Mouse (Mus musculus) layer of hippocampus, adult 8-10 months (tissue): ENCODE results near the gene Nceh1. TPM values are rescaled to one million over a fixed set of nuclear protein-coding genes. Genes with fewer than 3 reads are reported as not detected.

Source experiments
- DNase-seq, 2 experiments: peaks; one replicate each; pipeline ENCODE4 v3.0.0; 2022; ENCODE audit warnings: low spot score in 2 of 2
- total RNA-seq, 4 experiments: library from RNA; stranded (reverse); gene quantifications; 2 replicates each; pipeline ENCODE4 v1.2.4; 2022

Gene Nceh1
- total RNA-seq, 4 experiments from 2014 or later = 106 to 125 (median 109) TPM

GRCm38 (mm10) chr3:27320613-27321495, 138.1 kb downstream of the Nceh1 start:
- no peak for DNase-seq

GRCm38 (mm10) chr3:27322591-27322990, 139.8 kb downstream of the Nceh1 start:
- DNase-seq = no peak

GRCm38 (mm10) chr3:27323551-27323950, 140.8 kb downstream of the Nceh1 start:
- no peak for DNase-seq

GRCm38 (mm10) chr3:27326633-27327191, 143.9 kb downstream of the Nceh1 start:
- DNase-seq = no peak

GRCm38 (mm10) chr3:27330706-27331105, 147.9 kb downstream of the Nceh1 start:
- DNase-seq = no peak

Other genes starting within 250 kb of the Nceh1 start
- 1 to 10 TPM in 2 of 4 experiments, under 1 TPM in 2; 0.69 to 1.1 (median 0.93) TPM for gene Ect2, start 29.1 kb upstream of the Nceh1 start, total RNA-seq
- gene Tnfsf10, start 134.1 kb downstream of the Nceh1 start, total RNA-seq = 1 to 10 TPM; 1.4 to 2.8 (median 2.2) TPM
- 1 to 10 TPM in 2 of 4 experiments, under 1 TPM in 2; 0.90 to 1.7 (median 1.1) TPM for gene Ghsr, start 188.4 kb downstream of the Nceh1 start, total RNA-seq